Mouse (Mus musculus) midbrain, embryonic 12.5 days (tissue): Measurements from ENCODE around the gene Sec24d. TPM values are rescaled to one million over a fixed set of nuclear protein-coding genes. Genes with fewer than 3 reads are reported as not detected.
A peak's percentile ranks its signal among the peaks of the same experiment; 100 is the strongest.

Source experiments
- ATAC-seq: fragments of 200-750 bp; cut with Nextera tagmentation; 2 replicates; pipeline ENCODE4 v1.8.0; 2017; ENCODE audit warnings: low read depth, moderate TSS enrichment, moderate library complexity; ENCODE audit not compliant: low FRiP score
- H3K27ac ChIP-seq: fragments of 300-500 bp; sonication (generic); replicated peaks from 2 replicates; pipeline ENCODE4 v1.5.1; 2016; ENCODE audit warnings: mild to moderate bottlenecking
- H3K27me3 ChIP-seq: fragments of 300-500 bp; sonication (generic); 2 replicates; pipeline ENCODE4 v1.6.1; 2016; ENCODE audit warnings: mild to moderate bottlenecking
- H3K36me3 ChIP-seq: fragments of 300-500 bp; sonication (generic); 2 replicates; pipeline ENCODE4 v1.6.1; 2016
- H3K4me1 ChIP-seq: fragments of 300-500 bp; sonication (generic); 2 replicates; pipeline ENCODE4 v1.6.1; 2016
- H3K4me2 ChIP-seq: fragments of 300-500 bp; sonication (generic); replicated peaks from 2 replicates; pipeline ENCODE4 v1.6.1; 2016; ENCODE audit warnings: mild to moderate bottlenecking, moderate library complexity
- H3K4me3 ChIP-seq: fragments of 300-500 bp; sonication (generic); 2 replicates; pipeline ENCODE4 v1.5.1; 2016; ENCODE audit warnings: mild to moderate bottlenecking
- H3K9ac ChIP-seq: fragments of 300-500 bp; sonication (generic); replicated peaks from 2 replicates; pipeline ENCODE4 v1.6.1; 2016; ENCODE audit warnings: mild to moderate bottlenecking, moderate library complexity
- H3K9me3 ChIP-seq: fragments of 300-500 bp; sonication (generic); 2 replicates; pipeline ENCODE4 v1.6.1; 2016; ENCODE audit warnings: mild to moderate bottlenecking
- WGBS: fragments of 180-500 bp; shearing (Covaris S2); methylation state at CpG from one replicate; pipeline ENCODE4 v1.1.7; 2016; 5-methylcytosine and 5-hydroxymethylcytosine counted together
- polyA plus RNA-seq: library from polyadenylated mRNA; unstranded; fragments of >200 nt; fragmentation: Nextera tagmentation; extraction: Ambion mirVana; gene quantifications from 2 replicates; pipeline ENCODE4 v1.2.1, GENCODE M21; 2016

Sec24d gene
- polyA plus RNA-seq, 1 experiment from 2014 or later = 23.4 TPM

- no peak overlapping the region for H3K27ac ChIP-seq
- H3K4me3 ChIP-seq = no peak overlapping the region
- H3K27me3 ChIP-seq = no peaks in the 10 kb centered on the region
- no peak for ATAC-seq
- no peaks in the 10 kb centered on the region for H3K4me1 ChIP-seq
- no peak overlapping the region for H3K9ac ChIP-seq
- no peak overlapping the region for H3K4me2 ChIP-seq
- H3K9me3 ChIP-seq = no peaks in the 10 kb centered on the region; the same call in 1 of the 2 replicates
- 93% methylated on average over 15 of the region's 15 CpGs for WGBS
- H3K36me3 ChIP-seq = no peaks in the 10 kb centered on the region
Measured at GRCm38 (mm10) chr3:123305611-123306010, 38.4 kb downstream of the Sec24d start.

GRCm38 (mm10) chr3:123307446-123307845 is 40.2 kb downstream of the Sec24d start:
- WGBS = 92% methylated on average over 6 of the region's 6 CpGs

GRCm38 (mm10) chr3:123309141-123309540 is 41.9 kb downstream of the Sec24d start:
- Histone ChIP-seq H3K36me3 (no peaks in the 10 kb centered on the region), H3K9ac (no peak overlapping the region), H3K4me3 (no peak overlapping the region), H3K27ac (no peak overlapping the region), H3K4me1 (no peaks in the 10 kb centered on the region), H3K27me3 (no peaks in the 10 kb centered on the region), H3K4me2 (no peak overlapping the region), H3K9me3 (no peaks in the 10 kb centered on the region)
- WGBS = 81% methylated on average over 6 of the region's 6 CpGs
- no peak for ATAC-seq

More at GRCm38 (mm10) chr3:123307446-123307845, 40.2 kb downstream of the Sec24d start:
- Histone ChIP-seq H3K27me3 (no peaks in the 10 kb centered on the region), H3K4me2 (no peak overlapping the region), H3K4me3 (no peak overlapping the region), H3K9me3 (no peaks in the 10 kb centered on the region; the same call in 1 of the 2 replicates), H3K36me3 (no peaks in the 10 kb centered on the region), H3K27ac (no peak overlapping the region), H3K9ac (no peak overlapping the region), H3K4me1 (no peaks in the 10 kb centered on the region)
- no peak for ATAC-seq

GRCm38 (mm10) chr3:123312477-123313062 is 45.3 kb downstream of the Sec24d start:
- Histone ChIP-seq H3K9me3 (no peaks in the 10 kb centered on the region), H3K27ac (no peak overlapping the region), H3K4me3 (no peak overlapping the region), H3K4me2 (no peak overlapping the region), H3K4me1 (no peaks in the 10 kb centered on the region), H3K9ac (no peak overlapping the region), H3K36me3 (no peaks in the 10 kb centered on the region), H3K27me3 (no peaks in the 10 kb centered on the region)
- WGBS = 83% methylated on average over 9 of the region's 9 CpGs
- no peak for ATAC-seq

GRCm38 (mm10) chr3:123313477-123313876 is 46.2 kb downstream of the Sec24d start:
- H3K4me2 ChIP-seq = no peak overlapping the region
- H3K36me3 ChIP-seq = no peaks in the 10 kb centered on the region
- no peaks in the 10 kb centered on the region for H3K27me3 ChIP-seq
- no peak for ATAC-seq
- H3K9ac ChIP-seq = no peak overlapping the region
- WGBS = 77% methylated on average over 5 of the region's 5 CpGs
- H3K9me3 ChIP-seq = no peaks in the 10 kb centered on the region
- no peak overlapping the region for H3K27ac ChIP-seq
- H3K4me3 ChIP-seq = no peak overlapping the region
- no peaks in the 10 kb centered on the region for H3K4me1 ChIP-seq

GRCm38 (mm10) chr3:123313920-123314614 is 46.8 kb downstream of the Sec24d start:
- Histone ChIP-seq H3K36me3 (no peaks in the 10 kb centered on the region), H3K4me1 (no peaks in the 10 kb centered on the region), H3K4me2 (no peak overlapping the region), H3K27me3 (no peaks in the 10 kb centered on the region), H3K9me3 (no peaks in the 10 kb centered on the region), H3K9ac (no peak overlapping the region), H3K27ac (no peak overlapping the region), H3K4me3 (no peak overlapping the region)
- no peak for ATAC-seq
- WGBS = 22% methylated on average over 12 of the region's 12 CpGs

- Histone ChIP-seq H3K9me3 (no peaks in the 10 kb centered on the region), H3K9ac (no peak overlapping the region), H3K4me1 (no peaks in the 10 kb centered on the region), H3K36me3 (no peaks in the 10 kb centered on the region), H3K4me2 (no peak overlapping the region), H3K4me3 (no peak overlapping the region), H3K27me3 (no peaks in the 10 kb centered on the region), H3K27ac (no peak overlapping the region)
- 83% methylated on average over 6 of the region's 6 CpGs for WGBS
- ATAC-seq = no peak
Measured at GRCm38 (mm10) chr3:123316066-123316465, 48.8 kb downstream of the Sec24d start.

- no peaks in the 10 kb centered on the region for H3K9me3 ChIP-seq
- 80% methylated on average over 9 of the region's 9 CpGs for WGBS
- no peaks in the 10 kb centered on the region for H3K36me3 ChIP-seq
- H3K4me2 ChIP-seq = no peak overlapping the region
- no peaks in the 10 kb centered on the region for H3K4me1 ChIP-seq
- no peak overlapping the region for H3K9ac ChIP-seq
- H3K4me3 ChIP-seq = no peak overlapping the region
- no peak for ATAC-seq
- H3K27me3 ChIP-seq = no peaks in the 10 kb centered on the region
- H3K27ac ChIP-seq = no peak overlapping the region
Measured at GRCm38 (mm10) chr3:123317081-123317480, 49.8 kb downstream of the Sec24d start.

- Histone ChIP-seq H3K4me3 (no peak overlapping the region), H3K36me3 (no peaks in the 10 kb centered on the region), H3K4me2 (no peak overlapping the region), H3K27me3 (no peaks in the 10 kb centered on the region), H3K27ac (no peak overlapping the region), H3K9ac (no peak overlapping the region), H3K4me1 (no peaks in the 10 kb centered on the region), H3K9me3 (no peaks in the 10 kb centered on the region)
- no peak for ATAC-seq
- 78% methylated on average over 9 of the region's 9 CpGs for WGBS
Measured at GRCm38 (mm10) chr3:123320341-123320740, 53.1 kb downstream of the Sec24d start.

GRCm38 (mm10) chr3:123321612-123322011 is 54.4 kb downstream of the Sec24d start:
- no peak overlapping the region for H3K4me3 ChIP-seq
- no peaks in the 10 kb centered on the region for H3K36me3 ChIP-seq
- H3K27me3 ChIP-seq = no peaks in the 10 kb centered on the region
- 87% methylated on average over 6 of the region's 6 CpGs for WGBS
- H3K4me1 ChIP-seq = no peaks in the 10 kb centered on the region
- H3K9ac ChIP-seq = no peak overlapping the region
- no peak overlapping the region for H3K27ac ChIP-seq
- no peaks in the 10 kb centered on the region for H3K9me3 ChIP-seq
- ATAC-seq = peak; percentile 44; the same call in 1 of the 2 replicates
- H3K4me2 ChIP-seq = no peak overlapping the region

GRCm38 (mm10) chr3:123322147-123322546 is 54.9 kb downstream of the Sec24d start:
- Histone ChIP-seq H3K9me3 (no peaks in the 10 kb centered on the region), H3K4me3 (no peak overlapping the region), H3K4me1 (no peaks in the 10 kb centered on the region), H3K9ac (no peak overlapping the region), H3K27me3 (no peaks in the 10 kb centered on the region), H3K27ac (no peak overlapping the region), H3K4me2 (no peak overlapping the region), H3K36me3 (no peaks in the 10 kb centered on the region)
- WGBS = 22% methylated on average over 1 of the region's 1 CpGs
- ATAC-seq = peak; percentile 52; the same call in 1 of the 2 replicates

GRCm38 (mm10) chr3:123324326-123324725 is 57.1 kb downstream of the Sec24d start:
- WGBS = 76% methylated on average over 4 of the region's 4 CpGs
- no peaks in the 10 kb centered on the region for H3K4me1 ChIP-seq
- H3K4me3 ChIP-seq = no peak overlapping the region
- no peak overlapping the region for H3K4me2 ChIP-seq
- no peak for ATAC-seq
- no peaks in the 10 kb centered on the region for H3K36me3 ChIP-seq
- H3K27me3 ChIP-seq = no peaks in the 10 kb centered on the region
- no peak overlapping the region for H3K9ac ChIP-seq
- no peaks in the 10 kb centered on the region for H3K9me3 ChIP-seq
- no peak overlapping the region for H3K27ac ChIP-seq
